Mouse (Mus musculus): ENCODE data around the gene Fgd2. TPM values are rescaled to one million over a fixed set of nuclear protein-coding genes. Genes with fewer than 3 reads are reported as not detected.

The Fgd2 gene
- total and polyA plus RNA-seq, 2 experiments from 2014 or later: 1.6 to 6.3 TPM

DNA sequence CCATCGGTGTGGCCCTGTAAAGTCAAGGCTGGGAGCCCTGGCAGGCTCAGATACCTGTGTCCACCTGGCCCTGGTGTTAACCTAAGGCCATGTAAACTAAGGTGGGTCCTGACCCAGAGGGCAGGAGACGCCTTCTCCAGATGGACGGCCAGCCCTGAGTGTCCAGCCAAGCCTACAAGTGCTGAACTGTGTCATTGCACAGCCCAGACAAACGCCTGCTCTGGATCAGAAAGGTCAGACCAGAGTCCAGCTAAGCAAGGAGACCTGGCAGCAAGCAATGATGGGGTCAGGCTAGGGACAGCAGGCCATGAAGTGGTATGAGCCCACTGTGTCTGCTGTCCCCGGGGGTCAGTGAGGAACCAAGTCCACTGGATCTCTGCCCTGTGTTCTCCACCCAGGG, 46.7 kb downstream of the Fgd2 start:
- ATAC-seq (ENCODE audit: insufficient read depth, low read depth) (no peak), DNase-seq (ENCODE audit: low spot score) (no peak)
- TF ChIP-seq CTCF (IDR thresholded peaks at IDR 0.05; ENCODE audit: low read depth): no peak
- TF ChIP-seq EP300 (IDR thresholded peaks at IDR 0.05; ENCODE audit: low read depth): no peak
- Histone ChIP-seq H3K27ac (ENCODE audit: low read depth) (no peak overlapping the region), H3K9ac (replicated peaks; ENCODE audit: low read depth, low read length) (no peak overlapping the region), H3K36me3 (replicated peaks; ENCODE audit: control insufficient read depth, insufficient read depth, low read length) (no peaks in the 10 kb centered on the region), H3K4me2 (ENCODE audit: low read depth, low read length) (no peak overlapping the region), H3K9me3 (replicated peaks; ENCODE audit: control insufficient read depth, low read length) (no peaks in the 10 kb centered on the region), H3K4me1 (ENCODE audit: control insufficient read depth, insufficient read depth) (0 out of 2 replicates have a peak, but pooled peaks cover 6% of the 10 kb centered on the region), H3K27me3 (ENCODE audit: control insufficient read depth, insufficient read depth, low read length) (no peaks in the 10 kb centered on the region), H3K4me3 (ENCODE audit: low read depth, low read length) (no peak overlapping the region)
- WGBS: 74% methylated on average over 5 of the region's 5 CpGs

DNA sequence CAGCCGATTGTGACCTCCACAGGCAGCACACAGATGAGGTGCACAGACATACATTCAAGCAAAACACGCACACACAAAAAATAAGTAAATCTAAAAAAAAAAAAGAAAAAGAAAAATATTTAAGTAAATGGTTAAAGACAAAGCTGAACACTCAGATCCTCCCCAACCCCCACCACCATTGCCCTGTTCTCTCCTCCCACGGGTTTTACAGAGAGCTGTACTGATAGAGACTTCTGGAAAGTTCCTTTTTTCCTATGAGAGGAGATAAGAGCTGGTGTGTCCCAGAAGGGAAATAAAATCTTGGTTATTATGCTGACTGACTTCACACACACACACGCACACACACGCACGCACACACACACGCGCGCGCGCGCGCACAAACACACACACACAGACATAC, 47.6 kb downstream of the Fgd2 start:
- Histone ChIP-seq H3K27ac (ENCODE audit: low read depth) (no peak overlapping the region), H3K4me3 (ENCODE audit: low read depth, low read length) (no peak overlapping the region), H3K27me3 (ENCODE audit: control insufficient read depth, insufficient read depth, low read length) (no peaks in the 10 kb centered on the region), H3K9me3 (replicated peaks; ENCODE audit: control insufficient read depth, low read length) (no peaks in the 10 kb centered on the region), H3K9ac (replicated peaks; ENCODE audit: low read depth, low read length) (no peak overlapping the region), H3K4me1 (ENCODE audit: control insufficient read depth, insufficient read depth) (0 out of 2 replicates have a peak, but pooled peaks cover 6% of the 10 kb centered on the region), H3K4me2 (ENCODE audit: low read depth, low read length) (no peak overlapping the region), H3K36me3 (replicated peaks; ENCODE audit: control insufficient read depth, insufficient read depth, low read length) (no peaks in the 10 kb centered on the region)
- DNase-seq (ENCODE audit: low spot score) (no peak), ATAC-seq (ENCODE audit: insufficient read depth, low read depth) (no peak)
- WGBS: 80% methylated on average over 13 of the region's 13 CpGs
- TF ChIP-seq EP300 (IDR thresholded peaks at IDR 0.05; ENCODE audit: low read depth) (no peak), CTCF (IDR thresholded peaks at IDR 0.05; ENCODE audit: low read depth) (no peak)

- TF ChIP-seq EP300 (IDR thresholded peaks at IDR 0.05; ENCODE audit: low read depth): no peak
- TF ChIP-seq CTCF (IDR thresholded peaks at IDR 0.05; ENCODE audit: low read depth): no peak
- H3K9me3 ChIP-seq (replicated peaks; ENCODE audit: control insufficient read depth, low read length): no peaks in the 10 kb centered on the region
- no peak overlapping the region for H3K4me2 ChIP-seq (ENCODE audit: low read depth, low read length)
- H3K36me3 ChIP-seq (replicated peaks; ENCODE audit: control insufficient read depth, insufficient read depth, low read length): no peaks in the 10 kb centered on the region
- DNase-seq (ENCODE audit: low spot score) (no peak), ATAC-seq (ENCODE audit: insufficient read depth, low read depth) (no peak)
- H3K4me1 ChIP-seq (ENCODE audit: control insufficient read depth, insufficient read depth): 0 out of 2 replicates have a peak, but pooled peaks cover 6% of the 10 kb centered on the region
- WGBS: 72% methylated on average over 5 of the region's 5 CpGs
- H3K27me3 ChIP-seq (ENCODE audit: control insufficient read depth, insufficient read depth, low read length): no peaks in the 10 kb centered on the region
- no peak overlapping the region; the same call in 1 of the 2 replicates for H3K27ac ChIP-seq (ENCODE audit: low read depth)
- no peak overlapping the region for H3K9ac ChIP-seq (replicated peaks; ENCODE audit: low read depth, low read length)
- no peak overlapping the region for H3K4me3 ChIP-seq (ENCODE audit: low read depth, low read length)
Measured at GRCm38 (mm10) chr17:29409800-29410343, 49.2 kb downstream of the Fgd2 start.

DNA sequence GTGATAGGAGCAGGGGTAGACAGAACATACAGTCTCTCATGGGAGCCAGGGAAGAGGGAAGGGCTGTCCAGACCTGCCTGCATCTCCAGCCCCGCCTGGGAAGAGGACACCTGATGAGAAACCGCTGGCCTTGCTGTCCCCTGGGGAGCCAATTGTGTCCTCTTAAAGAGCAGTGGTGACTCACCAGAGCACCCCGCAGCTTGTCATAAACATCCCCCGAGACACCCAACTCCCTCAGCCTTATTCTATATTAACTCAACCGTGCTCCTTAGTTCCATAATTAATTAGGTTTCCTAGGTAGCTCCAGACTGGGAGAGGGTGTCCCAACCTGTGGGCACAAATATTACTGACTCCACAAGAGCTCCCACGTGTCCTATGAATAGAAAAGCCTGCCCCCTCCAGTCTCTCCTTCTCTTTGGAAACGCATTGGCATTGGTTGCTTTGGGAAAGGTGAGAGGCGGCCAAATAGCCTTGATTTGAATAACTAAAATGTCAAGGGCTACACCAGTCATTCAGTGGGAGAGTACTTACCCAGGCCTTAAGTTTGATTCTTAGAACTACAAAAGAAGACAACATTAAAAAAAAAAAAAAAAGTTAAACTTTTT, 51.2 kb downstream of the Fgd2 start:
- no peaks in the 10 kb centered on the region for H3K9me3 ChIP-seq (replicated peaks; ENCODE audit: control insufficient read depth, low read length)
- ATAC-seq (ENCODE audit: insufficient read depth, low read depth) (no peak), DNase-seq (ENCODE audit: low spot score) (no peak)
- WGBS: 55% methylated on average over 8 of the region's 8 CpGs
- H3K4me1 ChIP-seq (ENCODE audit: control insufficient read depth, insufficient read depth): 0 out of 2 replicates have a peak, but pooled peaks cover 17% of the 10 kb centered on the region
- no peak overlapping the region for H3K27ac ChIP-seq (ENCODE audit: low read depth)
- no peaks in the 10 kb centered on the region for H3K27me3 ChIP-seq (ENCODE audit: control insufficient read depth, insufficient read depth, low read length)
- TF ChIP-seq CTCF (IDR thresholded peaks at IDR 0.05; ENCODE audit: low read depth): no peak
- TF ChIP-seq EP300 (IDR thresholded peaks at IDR 0.05; ENCODE audit: low read depth): no peak
- H3K4me2 ChIP-seq (ENCODE audit: low read depth, low read length): no peak overlapping the region
- H3K9ac ChIP-seq (replicated peaks; ENCODE audit: low read depth, low read length): no peak overlapping the region
- H3K36me3 ChIP-seq (replicated peaks; ENCODE audit: control insufficient read depth, insufficient read depth, low read length): no peaks in the 10 kb centered on the region
- H3K4me3 ChIP-seq (ENCODE audit: low read depth, low read length): no peak overlapping the region

DNA sequence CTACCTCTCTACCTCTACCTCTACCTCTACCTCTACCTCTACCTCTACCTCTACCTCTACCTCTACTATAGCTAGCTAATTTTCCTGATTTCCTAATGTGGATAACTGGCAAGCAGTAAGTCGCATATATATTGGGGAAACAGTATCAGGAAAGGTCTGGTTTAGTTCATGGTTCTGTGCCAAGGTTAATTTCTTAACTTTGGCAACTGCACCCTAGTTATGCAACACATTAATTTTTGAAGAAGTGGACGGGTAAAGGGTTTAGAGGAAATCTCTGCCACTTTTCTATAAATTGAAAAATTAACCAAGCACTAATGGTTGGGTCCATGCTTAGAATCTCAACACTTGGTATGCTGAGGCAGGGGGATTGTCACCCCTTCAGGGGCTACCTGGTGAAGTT, 53.9 kb downstream of the Fgd2 start:
- H3K27ac ChIP-seq (ENCODE audit: low read depth): no peak overlapping the region
- DNase-seq (ENCODE audit: low spot score): no peak
- 72% methylated on average over 2 of the region's 2 CpGs for WGBS

More for the DNA sequence above, 53.9 kb downstream of the Fgd2 start:
- no peaks in the 10 kb centered on the region for H3K27me3 ChIP-seq (ENCODE audit: control insufficient read depth, insufficient read depth, low read length)
- H3K4me2 ChIP-seq (ENCODE audit: low read depth, low read length): no peak overlapping the region
- peaks cover 25% of the 10 kb centered on the region for H3K4me1 ChIP-seq (ENCODE audit: control insufficient read depth, insufficient read depth)
- H3K9me3 ChIP-seq (replicated peaks; ENCODE audit: control insufficient read depth, low read length): no peaks in the 10 kb centered on the region
- no peak overlapping the region for H3K4me3 ChIP-seq (ENCODE audit: low read depth, low read length)
- H3K36me3 ChIP-seq (replicated peaks; ENCODE audit: control insufficient read depth, insufficient read depth, low read length): no peaks in the 10 kb centered on the region
- no peak overlapping the region for H3K9ac ChIP-seq (replicated peaks; ENCODE audit: low read depth, low read length)
- TF ChIP-seq CTCF (IDR thresholded peaks at IDR 0.05; ENCODE audit: low read depth): no peak
- no peak for ATAC-seq (ENCODE audit: insufficient read depth, low read depth)

Measured in heart, postnatal 0 days (tissue).